Mouse (Mus musculus) spleen, adult 2 months (tissue): ENCODE measurements around the gene Fbxl15. TPM values are rescaled to one million over a fixed set of nuclear protein-coding genes. Genes with fewer than 3 reads are reported as not detected.

Source experiments
- DNase-seq, 2 experiments: peaks; one replicate each; pipeline versions ENCODE4 v3.0.0 to v3.0.0-alpha.2; 2012 to 2021; ENCODE audit warnings: low spot score in 2 of 2, low read depth in 1 of 2
- H3K27ac ChIP-seq: fragments of 200-500 bp; 2 replicates; pipeline ENCODE4 v1.5.1; 2012; ENCODE audit warnings: low read length, inconsistent platforms; ENCODE audit not compliant: insufficient read depth
- H3K27me3 ChIP-seq: fragments of 200-500 bp; 2 replicates; pipeline ENCODE4 v1.6.1; 2012; ENCODE audit warnings: mild to moderate bottlenecking, moderate library complexity, low read length, inconsistent platforms; ENCODE audit not compliant: control insufficient read depth, insufficient read depth
- H3K36me3 ChIP-seq: fragments of 200-500 bp; 2 replicates; pipeline ENCODE4 v1.6.1; 2012; ENCODE audit warnings: mild to moderate bottlenecking, low read length, inconsistent platforms; ENCODE audit not compliant: control insufficient read depth, insufficient read depth
- H3K4me1 ChIP-seq: fragments of 200-500 bp; 2 replicates; pipeline ENCODE4 v1.6.1; 2011; ENCODE audit warnings: inconsistent platforms; ENCODE audit not compliant: control insufficient read depth, insufficient read depth, insufficient read length
- H3K4me3 ChIP-seq: fragments of 200-500 bp; 2 replicates; pipeline ENCODE4 v1.5.1; 2011; ENCODE audit warnings: mild to moderate bottlenecking, inconsistent platforms; ENCODE audit not compliant: insufficient read depth, insufficient read length; ENCODE audit errors: extremely low read depth
- CTCF ChIP-seq: fragments of 200-500 bp; IDR thresholded peaks from 2 replicates; pipeline ENCODE4 v1.5.1; 2011; ENCODE audit warnings: mild to moderate bottlenecking, inconsistent platforms; ENCODE audit not compliant: insufficient read depth, insufficient read length, insufficient replicate concordance; ENCODE audit errors: extremely low read depth
- POLR2A ChIP-seq: fragments of 200-500 bp; IDR thresholded peaks from 2 replicates; pipeline ENCODE4 v1.6.1; 2011; ENCODE audit warnings: low read depth, low read length, inconsistent platforms
- WGBS: fragments of 180-500 bp; shearing (Covaris S2); methylation state at CpG from one replicate; pipeline ENCODE4 v1.1.7; 2018; 5-methylcytosine and 5-hydroxymethylcytosine counted together
- polyA plus RNA-seq: library from polyadenylated mRNA; depleted of rRNA; stranded (reverse); fragments of >200 nt; gene quantifications from 2 replicates; pipeline ENCODE4 v1.2.3, GENCODE M21; 2012

The Fbxl15 gene
- polyA plus RNA-seq, 1 experiment, result 12.1 TPM

GRCm38 (mm10) chr19:46338331-46338936, 10.4 kb downstream of the Fbxl15 start, which contains the start of gene Cuedc2:
TSS of gene Cuedc2 (minus strand) at chr19:46338702.
- no peak for TF ChIP-seq CTCF
- TF ChIP-seq POLR2A, result no peak
- Histone ChIP-seq H3K27ac (peak within 1 kb of the TSS; percentile 82), H3K27me3 (no peaks in the 10 kb centered on the region), H3K36me3 (no peaks in the 10 kb centered on the region), H3K4me1 (peaks cover 6% of the 10 kb centered on the region; the same call in 1 of the 2 replicates), H3K4me3 (peak within 1 kb of the TSS; percentile 69)
- under 1% methylated on average over 31 of the region's 31 CpGs for WGBS
- DNase-seq, result peak; percentile 91 to 92

DNA sequence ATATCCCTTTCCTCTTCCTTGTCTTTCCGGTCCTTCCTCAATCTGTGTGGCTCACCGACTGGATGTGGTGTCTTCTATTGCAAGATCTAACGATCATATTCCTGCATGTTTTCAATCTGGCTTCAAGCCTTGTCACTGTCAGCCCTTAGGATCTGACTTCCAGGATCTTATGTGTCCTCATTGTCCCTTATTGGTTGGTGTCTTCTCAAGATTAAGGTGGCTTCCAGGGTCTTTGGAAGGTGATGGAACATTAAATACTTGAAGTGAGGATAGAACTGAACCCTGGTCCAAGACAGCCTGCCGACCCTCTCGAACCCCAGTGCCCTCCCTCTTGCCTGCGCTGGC, 10.9 kb downstream of the Fbxl15 start:
- DNase-seq, result no peak
- Histone ChIP-seq H3K27ac (peak overlapping the region; percentile 82), H3K4me1 (peaks cover 6% of the 10 kb centered on the region; the same call in 1 of the 2 replicates)

GRCm38 (mm10) chr19:46339287-46339971, 11.4 kb downstream of the Fbxl15 start:
- 16% methylated on average over 7 of the region's 7 CpGs for WGBS
- H3K27ac ChIP-seq, result peak overlapping the region; percentile 82
- H3K4me3 ChIP-seq, result peak overlapping the region; percentile 38; the same call in 1 of the 2 replicates
- H3K36me3 ChIP-seq, result no peaks in the 10 kb centered on the region
- no peak for TF ChIP-seq POLR2A
- no peak for TF ChIP-seq CTCF
- DNase-seq, result peak in 1 of 2 experiments; percentile 49
- H3K4me1 ChIP-seq, result peaks cover 6% of the 10 kb centered on the region; the same call in 1 of the 2 replicates
- H3K27me3 ChIP-seq, result no peaks in the 10 kb centered on the region

More for the DNA sequence above, 10.9 kb downstream of the Fbxl15 start:
- WGBS, result 3% methylated on average over 6 of the region's 6 CpGs
- Histone ChIP-seq H3K27me3 (no peaks in the 10 kb centered on the region), H3K36me3 (no peaks in the 10 kb centered on the region), H3K4me3 (peak overlapping the region; percentile 38)
- no peak for TF ChIP-seq POLR2A
- no peak; the same call in 1 of the 2 replicates for TF ChIP-seq CTCF

GRCm38 (mm10) chr19:46344710-46345419, 16.9 kb downstream of the Fbxl15 start:
- Histone ChIP-seq H3K27me3 (peaks cover 5% of the 10 kb centered on the region; the same call in 1 of the 2 replicates), H3K36me3 (no peaks in the 10 kb centered on the region), H3K4me3 (no peak overlapping the region), H3K27ac (no peak overlapping the region), H3K4me1 (peaks cover 6% of the 10 kb centered on the region)
- 53% methylated on average over 7 of the region's 7 CpGs for WGBS
- no peak for DNase-seq
- no peak for TF ChIP-seq POLR2A
- TF ChIP-seq CTCF, result no peak

DNA sequence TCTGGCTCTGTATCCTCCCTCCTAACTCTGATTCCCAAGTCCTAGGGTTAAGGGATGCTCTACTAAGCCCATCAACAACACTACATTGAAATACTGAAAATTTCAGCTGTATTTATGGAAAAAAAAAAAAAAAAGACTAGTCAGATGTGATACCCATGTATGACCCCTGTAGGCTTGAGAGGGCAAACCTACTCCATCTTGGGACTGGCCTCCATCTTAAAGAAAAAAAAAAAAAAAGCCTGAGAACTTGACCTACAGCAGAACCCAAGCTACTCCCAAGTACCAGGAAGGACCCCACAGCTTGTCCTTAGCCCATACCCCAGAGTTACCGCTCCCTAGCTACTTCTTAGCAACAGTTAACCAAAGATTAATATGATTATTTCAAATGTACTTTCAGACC, 19.2 kb downstream of the Fbxl15 start:
- Histone ChIP-seq H3K27me3 (peaks cover 5% of the 10 kb centered on the region; the same call in 1 of the 2 replicates), H3K36me3 (no peaks in the 10 kb centered on the region), H3K4me3 (no peak overlapping the region), H3K27ac (no peak overlapping the region), H3K4me1 (peaks cover 6% of the 10 kb centered on the region)
- DNase-seq, result no peak
- TF ChIP-seq CTCF (no peak), POLR2A (no peak)
- WGBS, result 95% methylated on average over 1 of the region's 1 CpGs

- 37% methylated on average over 14 of the region's 14 CpGs for WGBS
- Histone ChIP-seq H3K4me3 (peak overlapping the region; percentile 75), H3K27me3 (peaks cover 5% of the 10 kb centered on the region; the same call in 1 of the 2 replicates), H3K4me1 (peaks cover 6% of the 10 kb centered on the region), H3K27ac (no peak overlapping the region), H3K36me3 (no peaks in the 10 kb centered on the region)
- no peak for DNase-seq
- TF ChIP-seq POLR2A (no peak), CTCF (no peak)
These were observed 20.1 kb downstream of the Fbxl15 start for GRCm38 (mm10) chr19:46347936-46348668.
